Mouse (Mus musculus) cerebellum, adult (tissue): ENCODE measurements around the gene Dyrk1a.

ENCODE experiments used
- ATAC-seq: cut with Nextera tagmentation; 2 replicates; pipeline ENCODE4 v1.9.2; 2017; ENCODE audit warnings: mild to moderate bottlenecking, moderate library complexity, mixed read lengths; ENCODE audit not compliant: insufficient number of reproducible peaks, low FRiP score, low TSS enrichment

Dyrk1a gene

DNA sequence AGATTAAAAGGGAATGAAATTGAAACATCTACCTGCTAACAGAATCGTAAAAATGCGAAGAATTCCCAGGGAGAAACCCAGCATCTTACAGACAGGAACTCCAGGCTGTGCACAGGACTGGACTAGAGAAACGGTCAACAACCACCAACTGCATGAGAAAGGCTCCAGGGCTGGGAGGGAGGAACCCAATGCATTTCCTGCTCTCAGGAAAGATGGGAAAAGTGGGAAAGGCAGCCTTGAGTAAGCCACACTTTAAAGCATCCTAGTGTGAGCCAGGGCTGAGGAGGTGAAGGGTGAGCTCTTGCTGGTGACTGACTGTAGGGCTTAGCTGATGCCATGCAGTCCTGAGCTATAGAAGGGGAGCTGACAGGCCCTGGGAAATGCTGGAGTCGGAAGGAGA lies 131.3 kb downstream of the Dyrk1a start:
- ATAC-seq: no peak

DNA sequence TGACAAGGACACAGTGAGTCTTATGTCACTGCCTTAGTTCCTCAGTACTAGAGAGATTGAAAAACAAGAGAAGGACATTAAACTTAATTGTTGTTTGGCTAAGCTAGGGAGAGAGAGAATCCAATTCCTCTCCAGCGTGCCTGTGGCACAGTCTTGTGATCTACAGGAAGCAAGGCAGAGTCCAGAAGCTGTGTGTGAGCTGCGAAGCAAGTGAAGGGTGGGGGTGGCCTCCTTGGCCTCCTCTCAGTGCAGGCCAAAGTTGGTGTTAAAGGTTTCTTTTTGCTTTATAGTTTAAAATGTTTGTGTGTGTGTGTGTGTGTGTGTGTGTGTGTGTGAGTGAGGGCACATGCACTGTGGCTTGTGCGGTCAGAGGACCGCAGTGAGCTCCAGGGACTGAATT lies 132.2 kb downstream of the Dyrk1a start:
- no peak for ATAC-seq

DNA sequence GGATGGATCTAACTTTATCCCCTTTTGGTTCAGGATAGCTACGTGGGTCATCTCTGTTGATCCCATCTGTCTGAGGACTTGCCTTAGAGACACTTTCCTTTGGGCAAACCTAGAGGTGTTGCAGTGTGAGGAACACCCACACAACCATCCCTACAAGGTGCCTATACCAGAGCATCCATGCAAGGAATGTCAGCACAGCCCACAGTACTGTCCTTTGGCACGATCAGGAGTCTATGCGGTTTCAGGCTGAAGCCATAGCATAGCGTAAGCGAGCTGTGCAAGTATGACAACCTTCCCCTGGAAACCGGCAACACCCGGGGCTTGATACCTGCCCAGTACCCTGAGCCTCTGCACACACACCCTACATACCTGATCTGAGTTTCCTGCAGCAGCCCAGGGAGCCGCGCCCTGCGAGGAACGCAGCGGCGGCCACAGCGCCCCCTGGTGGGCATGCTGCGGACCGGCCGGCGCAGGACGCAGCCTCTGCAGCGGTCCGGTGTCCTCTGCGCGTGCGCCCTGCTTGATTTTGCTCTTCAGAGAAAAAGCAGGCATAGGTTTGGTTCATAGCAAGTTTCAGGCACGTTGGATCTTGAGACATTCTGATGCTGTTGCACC lies 143.8 kb downstream of the Dyrk1a start:
- ATAC-seq: peak; percentile 83

DNA sequence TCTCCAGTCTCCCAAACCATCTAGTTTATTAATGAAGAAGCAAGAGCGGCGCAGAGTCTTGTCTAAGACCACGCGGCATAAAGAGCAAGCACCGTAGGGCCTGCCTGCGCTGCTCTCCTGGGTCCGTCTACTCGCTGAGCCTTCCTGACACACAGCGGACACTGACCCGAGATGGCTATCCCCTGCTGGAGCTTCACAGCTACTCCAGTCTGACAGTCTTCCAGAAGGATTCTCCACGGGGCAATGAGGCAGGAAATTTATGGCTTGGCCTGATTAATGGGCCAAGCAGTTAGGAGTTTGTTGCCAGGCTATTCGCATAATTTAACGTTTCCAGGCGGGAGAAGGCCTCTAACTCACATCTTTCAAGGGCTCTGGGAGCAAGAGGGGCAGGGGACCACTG lies 144.7 kb downstream of the Dyrk1a start:
- no peak for ATAC-seq

DNA sequence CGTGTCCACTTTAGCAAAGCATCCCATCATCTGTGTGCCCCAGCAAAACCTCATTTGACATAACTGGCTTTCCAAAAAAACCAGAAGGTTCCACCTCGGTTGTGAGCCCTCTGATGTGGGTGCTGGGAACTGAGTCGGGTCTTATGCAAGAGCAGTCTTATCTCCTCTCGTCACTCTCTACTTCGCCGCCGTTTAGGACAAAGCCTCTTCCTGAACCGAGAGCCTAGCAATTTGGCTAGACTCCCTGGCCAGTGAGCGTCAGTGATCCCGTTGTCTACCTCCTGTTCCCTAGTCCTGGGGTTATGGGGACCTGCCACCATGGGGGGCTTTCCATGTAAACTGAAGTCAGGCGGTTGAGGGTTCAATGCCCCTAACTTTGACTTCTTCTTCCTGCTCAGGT lies 147.2 kb downstream of the Dyrk1a start:
- ATAC-seq: no peak

DNA sequence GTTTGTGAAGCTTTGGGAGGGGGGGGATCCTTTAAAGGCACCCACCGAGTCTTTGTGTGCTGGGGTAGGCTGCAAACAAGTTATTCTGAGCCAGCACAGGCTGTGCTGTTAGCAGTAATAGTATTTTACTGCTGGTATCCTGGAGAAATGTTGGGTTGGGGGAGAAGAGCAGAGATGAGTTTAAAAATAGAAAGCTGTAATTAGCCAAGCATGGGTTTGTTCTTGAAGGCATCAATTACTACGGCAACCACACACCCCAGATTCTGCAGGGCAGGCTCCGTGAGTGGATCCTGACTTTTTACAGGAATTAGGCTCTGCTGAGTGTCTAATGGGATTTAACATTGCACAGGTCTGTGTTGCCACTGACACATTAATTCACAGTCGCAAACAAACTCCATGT lies 149.1 kb downstream of the Dyrk1a start:
- no peak for ATAC-seq

DNA sequence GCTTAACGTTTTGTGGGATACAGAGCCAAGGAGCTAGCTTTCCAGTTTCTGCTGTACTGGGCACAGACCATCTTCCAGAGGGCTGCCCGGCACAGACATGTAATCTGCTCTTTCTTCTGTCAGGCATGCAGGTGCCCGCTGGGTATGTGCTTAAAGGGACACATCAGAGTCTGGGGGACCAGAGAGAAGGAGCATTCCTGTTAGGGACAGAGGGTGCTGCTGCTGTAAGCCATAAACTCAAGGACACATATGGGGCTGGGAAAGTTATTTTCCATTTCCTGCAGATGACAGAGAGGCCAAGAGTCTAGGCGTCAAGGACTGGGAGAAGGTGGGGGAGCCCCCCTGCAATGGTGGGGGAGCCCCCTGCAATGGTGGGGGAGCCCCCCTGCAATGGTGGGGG lies 149.7 kb downstream of the Dyrk1a start:
- no peak for ATAC-seq

DNA sequence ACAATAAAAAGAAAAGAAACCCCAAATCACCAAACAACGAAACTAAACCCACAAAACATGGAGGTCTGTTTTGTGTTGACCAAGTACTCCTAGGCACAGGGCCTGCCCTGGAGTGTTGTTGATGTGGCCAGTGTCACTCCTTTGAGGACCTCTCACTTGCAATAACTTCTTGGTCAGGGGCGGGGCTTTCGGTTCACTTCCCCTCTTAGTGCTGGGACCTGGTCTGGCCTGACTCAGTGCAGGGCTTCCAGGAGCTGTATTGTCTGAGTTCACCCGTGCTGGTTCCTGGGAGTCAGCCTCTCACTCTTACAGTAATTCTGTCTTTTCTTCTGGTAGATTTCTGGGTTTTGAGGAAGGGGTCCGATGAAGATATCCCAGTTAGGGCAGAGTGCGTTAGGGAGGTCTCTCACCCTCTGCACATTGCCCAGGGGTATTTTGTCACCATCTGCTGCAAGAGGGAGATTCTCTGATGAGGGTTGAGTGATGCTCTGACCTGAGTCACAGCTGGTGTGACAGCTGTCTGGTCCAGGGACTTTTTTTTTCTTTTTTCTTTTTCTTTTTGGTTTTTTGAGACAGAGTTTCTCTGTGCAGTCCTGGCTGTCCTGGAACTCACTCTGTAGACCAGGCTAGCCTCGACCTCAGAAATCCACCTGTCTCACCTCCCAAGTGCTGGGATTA lies 150.8 kb downstream of the Dyrk1a start:
- ATAC-seq: no peak

DNA sequence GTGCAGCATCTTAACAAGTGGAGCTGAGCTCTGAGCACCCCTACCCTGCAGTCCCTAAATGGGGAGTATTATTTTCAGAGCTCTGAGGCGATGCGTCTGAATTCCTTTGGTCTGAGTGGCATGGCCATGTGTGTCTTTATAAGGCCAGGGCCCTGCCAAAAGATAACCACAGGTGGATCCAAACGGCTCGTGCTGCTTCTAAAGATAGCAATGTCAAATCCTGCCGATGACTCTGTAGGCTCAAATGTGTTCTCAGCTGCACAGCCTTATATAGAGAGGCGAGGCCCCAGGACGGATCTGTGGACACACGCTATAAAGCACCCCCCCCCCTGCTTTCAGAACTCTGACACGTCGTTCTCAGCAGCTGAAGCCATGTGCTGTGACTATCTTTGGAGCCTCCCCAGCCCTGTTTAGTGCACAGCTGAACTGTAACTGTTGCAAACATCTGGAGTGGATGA lies 151.8 kb downstream of the Dyrk1a start:
- no peak for ATAC-seq

DNA sequence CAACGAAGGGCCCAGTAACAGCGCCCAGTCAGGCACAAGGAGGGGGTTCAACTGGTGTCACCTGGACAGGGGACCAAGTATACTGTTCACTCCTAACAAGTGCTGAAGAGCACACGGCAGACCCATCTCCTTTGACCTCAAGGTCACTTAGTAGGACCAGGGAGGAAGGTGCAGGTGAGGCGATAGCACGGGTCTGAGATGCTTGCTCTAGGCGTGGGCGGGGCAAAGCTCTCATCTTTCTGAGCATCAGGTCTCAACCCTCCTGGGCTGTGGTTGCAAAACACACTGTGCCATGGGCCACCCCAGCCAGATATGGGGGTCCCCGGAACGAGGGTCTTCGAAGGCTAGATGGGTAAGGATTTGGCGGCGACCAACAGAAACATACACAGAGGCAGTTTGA lies 153.1 kb downstream of the Dyrk1a start:
- ATAC-seq: no peak

DNA sequence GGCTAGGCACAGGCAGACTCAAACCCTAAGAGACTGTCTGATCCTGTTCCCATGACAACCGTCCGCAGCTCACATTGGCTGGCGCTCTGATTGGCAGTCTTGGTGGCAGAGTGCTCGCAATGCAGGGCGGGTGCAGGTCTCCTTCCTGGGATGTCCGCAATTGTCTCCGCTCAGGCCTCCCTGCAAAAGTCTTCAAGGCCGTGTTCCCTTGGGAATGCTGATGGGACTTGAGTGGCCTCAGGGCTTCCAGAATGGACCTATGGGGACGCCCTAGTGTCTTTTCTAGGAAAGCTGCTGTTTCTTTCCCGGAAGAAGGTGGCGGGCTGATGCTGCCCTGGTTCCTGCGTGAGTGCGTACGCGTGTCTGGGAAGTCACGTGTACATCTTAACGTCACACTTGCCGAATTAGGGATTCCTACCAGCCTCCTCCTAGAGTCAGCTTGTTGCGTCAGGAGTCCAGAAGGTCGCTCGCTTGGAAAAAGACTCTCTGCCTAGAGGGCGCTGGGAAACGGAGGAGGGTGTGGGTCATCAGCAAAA lies 154.3 kb downstream of the Dyrk1a start:
- ATAC-seq: peak; percentile 93

DNA sequence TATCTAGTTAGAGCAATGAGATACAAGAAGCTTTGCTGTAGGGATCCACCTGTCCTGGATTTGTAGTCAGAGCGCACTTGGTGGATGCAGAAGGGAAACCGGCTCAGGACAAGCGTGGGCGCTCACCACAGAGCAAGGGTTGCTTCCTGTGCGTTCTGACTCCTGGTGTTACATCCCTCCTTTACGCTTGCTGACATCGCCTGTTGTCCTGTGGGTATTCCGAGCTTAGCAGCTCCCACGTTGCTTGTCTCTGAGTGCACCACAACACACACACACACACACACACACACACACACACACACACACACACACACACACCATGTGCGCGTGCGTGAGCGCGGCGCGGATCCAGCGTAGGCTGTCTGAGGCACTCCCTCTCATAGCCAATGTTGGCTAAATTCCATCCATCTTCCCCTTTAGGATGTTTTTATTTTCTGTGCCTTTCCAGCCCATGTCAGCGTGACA lies 155.0 kb downstream of the Dyrk1a start:
- ATAC-seq: peak; percentile 29

DNA sequence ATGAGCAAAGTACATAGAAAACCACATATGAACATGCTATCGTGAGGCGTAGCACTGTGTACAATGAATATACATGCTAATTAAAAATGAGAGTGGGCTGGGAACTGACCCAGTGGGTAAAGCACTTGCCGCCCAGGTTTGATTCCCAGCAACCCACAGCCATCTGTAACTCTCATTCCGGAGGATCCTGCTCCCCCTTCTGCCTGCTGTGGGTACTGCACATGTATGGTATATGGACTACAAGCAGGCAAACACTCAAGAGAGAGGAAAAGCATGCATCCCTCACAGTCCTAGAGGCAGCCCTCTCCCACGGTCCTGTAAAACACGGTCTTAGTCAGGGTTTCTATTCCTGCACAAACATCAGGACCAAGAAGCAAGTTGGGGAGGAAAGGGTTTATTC lies 159.4 kb downstream of the Dyrk1a start:
- no peak for ATAC-seq

DNA sequence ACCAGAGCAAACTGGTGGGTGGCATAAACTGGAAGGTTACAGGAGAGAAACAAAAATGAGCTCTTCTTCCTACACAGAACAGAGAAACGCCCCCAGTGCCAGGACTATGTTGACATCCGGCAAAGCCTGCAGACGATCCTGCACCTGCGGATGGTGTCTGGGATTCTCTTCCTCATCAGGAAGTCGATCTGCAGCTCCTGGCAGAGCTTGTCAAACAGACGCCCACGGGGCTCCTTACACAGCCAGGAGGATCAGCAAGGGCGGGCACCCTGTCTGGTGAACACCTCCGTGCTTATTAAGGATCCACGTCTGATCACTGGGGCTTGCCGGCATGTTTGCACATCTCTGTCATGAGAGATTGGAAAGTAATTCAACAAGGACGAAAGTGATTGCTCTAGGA lies 161.2 kb downstream of the Dyrk1a start:
- no peak for ATAC-seq

DNA sequence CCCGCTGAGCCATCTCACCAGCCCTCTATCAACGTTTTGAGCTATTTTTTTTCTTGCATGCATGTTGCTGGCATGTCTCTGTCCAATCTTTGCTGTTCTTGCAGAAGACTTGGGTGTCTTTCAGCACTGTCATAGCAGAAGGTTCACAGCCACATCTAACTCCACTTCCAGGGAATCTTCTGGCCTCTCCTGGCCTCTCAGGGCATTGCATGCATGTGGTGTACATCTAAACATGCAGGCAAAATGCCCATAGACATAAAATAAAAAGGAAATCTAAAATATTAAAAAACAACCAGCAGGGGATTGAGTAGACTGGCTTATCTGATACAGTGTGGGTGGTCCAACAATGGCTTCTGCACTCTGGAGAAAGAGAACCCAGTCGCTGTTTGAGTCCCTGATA lies 165.7 kb downstream of the Dyrk1a start:
- ATAC-seq: no peak

DNA sequence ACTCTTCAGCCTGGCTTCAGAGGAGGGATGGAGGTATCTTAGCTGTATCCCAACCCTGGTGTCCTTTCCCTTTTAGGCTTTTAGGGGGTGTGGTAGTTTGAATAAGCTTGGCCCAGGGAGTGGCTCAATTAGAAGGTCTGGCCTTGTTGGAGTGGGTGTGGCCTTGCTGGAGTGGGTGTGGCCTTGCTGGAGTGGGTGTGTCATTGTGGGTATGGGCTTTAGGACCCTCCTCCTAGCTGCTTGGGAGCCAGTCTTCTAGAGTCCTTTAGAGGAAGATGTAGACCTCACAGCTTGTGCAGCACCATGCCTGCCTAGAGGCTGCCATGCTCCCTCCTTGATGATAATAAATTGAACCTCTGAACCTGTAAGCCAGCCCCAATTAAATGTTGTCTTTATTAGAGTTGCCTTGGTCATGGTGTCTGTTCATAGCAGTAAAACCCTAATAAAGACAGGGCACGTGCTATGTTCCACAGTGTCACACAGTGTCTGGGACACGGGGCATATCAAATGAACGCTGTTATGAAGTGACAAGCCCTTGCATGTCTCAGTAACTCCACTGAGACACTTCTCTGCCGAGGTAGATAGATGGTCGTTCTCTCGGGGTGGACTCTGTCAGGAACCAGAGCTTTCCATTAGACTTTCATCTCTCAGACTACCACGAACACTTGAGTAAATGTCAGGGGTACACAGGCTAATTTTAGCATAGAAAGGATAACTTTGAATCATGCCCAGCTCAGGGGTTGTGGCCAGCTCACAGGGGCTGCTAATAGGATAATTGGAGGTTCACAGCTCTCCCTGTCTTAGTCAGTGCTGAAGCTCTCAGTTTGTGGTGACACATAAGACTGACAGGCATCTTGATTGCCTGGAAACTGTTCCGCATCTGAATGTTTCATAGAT lies 166.9 kb downstream of the Dyrk1a start:
- no peak for ATAC-seq

DNA sequence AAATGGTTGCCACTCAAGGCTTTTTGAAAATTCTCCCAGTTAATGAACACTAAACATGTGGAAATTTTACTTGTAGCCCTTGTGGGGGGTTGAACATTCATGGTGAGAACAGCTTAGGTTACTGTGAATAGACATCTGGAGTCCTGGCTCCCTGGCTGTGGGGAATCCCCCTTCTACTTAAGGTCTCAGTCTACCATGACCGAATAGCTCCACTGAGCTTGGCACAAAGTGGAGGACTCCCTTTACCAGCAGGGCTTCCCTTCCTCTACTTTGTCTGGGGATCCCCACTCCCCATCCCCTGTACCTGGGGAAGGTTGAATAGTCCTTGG lies 167.5 kb downstream of the Dyrk1a start:
- ATAC-seq: no peak

DNA sequence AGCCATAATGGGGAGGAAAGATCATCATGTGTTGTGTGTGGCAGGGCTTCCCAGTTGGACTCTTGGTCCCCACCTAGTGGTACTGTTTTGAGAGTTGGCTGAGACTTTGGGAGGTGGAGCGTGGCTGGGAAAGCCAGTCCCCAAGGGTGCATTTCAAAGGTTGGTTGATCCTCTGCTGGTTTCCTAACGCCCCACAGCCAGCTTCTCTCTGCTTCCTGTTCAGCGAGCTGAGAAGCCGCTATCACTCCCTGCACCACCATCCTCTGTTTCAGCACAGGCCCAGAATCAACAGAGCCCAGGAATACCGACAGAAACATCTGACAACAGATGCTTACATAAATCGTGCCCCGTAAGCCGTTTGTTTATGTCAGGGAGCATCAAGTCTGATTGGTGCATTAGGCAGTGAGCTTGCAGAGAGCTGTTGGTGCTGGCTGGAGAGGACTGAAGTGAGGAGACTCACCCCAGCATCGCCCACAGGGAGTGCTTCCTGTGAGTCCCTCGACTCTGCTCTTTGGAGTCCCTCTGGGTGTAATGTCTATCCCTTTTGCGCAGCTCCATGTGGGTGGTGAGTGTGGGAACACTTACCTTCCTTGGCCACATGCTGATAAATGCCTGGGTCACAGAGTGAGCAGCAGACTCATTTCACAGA lies 174.2 kb downstream of the Dyrk1a start:
- ATAC-seq: peak; percentile 68

DNA sequence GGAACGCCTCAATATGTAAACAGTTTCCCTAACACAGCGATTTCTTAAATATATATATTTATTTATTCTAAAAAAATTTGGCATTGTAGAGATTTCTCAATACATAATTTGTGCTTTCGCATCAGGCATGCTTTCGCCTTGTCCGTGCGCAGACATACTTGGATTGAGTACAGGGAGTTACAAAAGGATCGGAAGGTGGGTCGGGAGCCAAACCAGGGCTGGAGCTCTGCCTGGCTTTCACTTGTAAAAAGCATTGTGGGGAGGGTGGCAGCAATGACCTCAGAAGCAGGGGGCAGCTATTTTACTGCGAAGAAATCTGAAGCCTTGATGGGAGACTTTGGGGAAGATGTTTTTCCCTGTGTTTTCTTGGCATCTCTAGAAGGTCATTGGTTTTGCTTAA lies 175.2 kb downstream of the Dyrk1a start:
- ATAC-seq: no peak
